Mouse (Mus musculus): ENCODE measurements around the gene Krt19. TPM values are rescaled to one million over a fixed set of nuclear protein-coding genes. Genes with fewer than 3 reads are reported as not detected.

Gene Krt19
- polyA plus RNA-seq, 1 experiment from 2014 or later = 2.6 TPM

DNA sequence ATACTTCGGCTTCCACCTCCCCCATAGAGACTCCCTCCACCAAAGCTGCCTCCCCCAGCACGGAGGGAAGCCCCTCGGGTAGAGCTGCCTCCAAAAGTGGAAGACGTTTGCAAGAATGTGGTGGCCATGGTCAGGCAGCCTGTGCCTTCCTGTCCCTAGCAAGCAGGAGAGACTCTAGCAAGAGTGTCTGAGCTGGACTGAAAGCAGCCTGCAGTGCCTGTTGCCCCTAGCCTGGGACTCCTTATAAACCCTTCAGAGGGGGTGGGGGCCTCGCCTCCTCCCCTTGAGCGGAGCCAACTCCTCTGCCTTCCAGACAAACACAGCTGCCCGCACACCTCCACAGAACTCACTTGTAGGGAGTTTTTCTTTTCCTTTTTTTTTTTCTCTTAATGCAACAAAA, 12.7 kb downstream of the Krt19 start, which contains the start of gene Krt15:
TSS of gene Krt15 (minus strand) at position 198 of the 400 bp plus-strand sequence.
- Histone ChIP-seq H3K4me3 (replicated peaks) (no peak within 1 kb of the TSS), H3K4me2 (no peak within 1 kb of the TSS), H3K27ac (no peak within 1 kb of the TSS), H3K4me1 (replicated peaks) (no peaks in the 10 kb centered on the region), H3K36me3 (no peaks in the 10 kb centered on the region), H3K27me3 (no peaks in the 10 kb centered on the region), H3K9ac (no peak within 1 kb of the TSS), H3K9me3 (replicated peaks) (no peaks in the 10 kb centered on the region)
- 42% methylated on average over 7 of the region's 7 CpGs for WGBS (ENCODE audit: insufficient replicate concordance)
- no peak for DNase-seq
- ATAC-seq (ENCODE audit: low read depth) = no peak

DNA sequence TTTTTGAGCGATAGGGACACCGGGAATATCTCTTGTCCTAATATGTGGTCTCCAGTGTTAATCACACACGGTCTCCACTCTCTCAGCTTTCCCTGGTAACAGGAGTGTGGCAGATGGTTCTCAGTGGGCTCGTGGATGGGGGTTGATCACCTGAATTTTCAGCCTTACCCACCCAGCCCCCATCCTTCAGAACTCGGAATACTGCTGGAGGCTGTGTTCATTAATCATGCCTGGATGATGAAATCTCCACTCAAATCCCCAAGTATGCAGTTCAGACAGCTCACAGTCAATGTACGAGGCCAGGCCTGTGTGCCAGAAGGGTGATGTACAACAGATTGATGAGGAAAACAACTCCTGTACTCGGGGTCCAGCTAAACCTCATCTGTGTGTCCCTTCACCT, 23.6 kb downstream of the Krt19 start:
- Histone ChIP-seq H3K36me3 (no peaks in the 10 kb centered on the region), H3K9me3 (replicated peaks) (no peaks in the 10 kb centered on the region), H3K4me1 (replicated peaks) (no peaks in the 10 kb centered on the region), H3K4me2 (no peak overlapping the region), H3K9ac (no peak overlapping the region), H3K4me3 (replicated peaks) (no peak overlapping the region), H3K27me3 (no peaks in the 10 kb centered on the region), H3K27ac (no peak overlapping the region)
- WGBS (ENCODE audit: insufficient replicate concordance) = 61% methylated on average over 7 of the region's 7 CpGs
- ATAC-seq (ENCODE audit: low read depth) (no peak), DNase-seq (no peak)

DNA sequence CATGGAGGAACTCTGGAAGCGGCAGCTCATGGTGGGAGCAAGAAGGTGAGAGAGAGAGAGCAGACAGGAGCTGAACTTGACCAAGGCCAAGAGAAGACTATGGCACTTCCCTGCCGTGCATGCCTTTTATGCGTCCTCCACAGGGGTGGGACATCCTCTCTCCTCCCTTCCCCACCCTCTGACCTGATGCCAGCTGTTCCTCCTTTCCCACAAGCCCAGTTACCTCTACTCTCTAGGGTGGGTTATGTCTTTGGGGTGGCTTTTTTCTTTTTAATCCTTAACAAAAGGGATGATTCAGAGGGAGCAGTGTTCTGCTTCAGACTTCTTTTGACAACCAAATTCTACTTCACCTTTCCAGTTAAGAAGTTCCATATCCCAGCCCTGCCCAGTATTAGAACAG, 27.0 kb downstream of the Krt19 start, which contains the start of gene Krt13:
TSS of gene Krt13 (minus strand) at position 101 of the 400 bp plus-strand sequence.
- Histone ChIP-seq H3K27me3 (no peaks in the 10 kb centered on the region), H3K9me3 (replicated peaks) (no peaks in the 10 kb centered on the region), H3K4me3 (replicated peaks) (no peak within 1 kb of the TSS), H3K36me3 (no peaks in the 10 kb centered on the region), H3K4me1 (replicated peaks) (no peaks in the 10 kb centered on the region), H3K4me2 (no peak within 1 kb of the TSS), H3K9ac (no peak within 1 kb of the TSS), H3K27ac (no peak within 1 kb of the TSS)
- DNase-seq (no peak), ATAC-seq (ENCODE audit: low read depth) (no peak)
- 55% methylated on average over 3 of the region's 3 CpGs for WGBS (ENCODE audit: insufficient replicate concordance)

GRCm38 (mm10) chr11:100120331-100120730, 28.1 kb downstream of the Krt19 start:
- Histone ChIP-seq H3K27ac (no peak overlapping the region), H3K27me3 (no peaks in the 10 kb centered on the region), H3K36me3 (no peaks in the 10 kb centered on the region), H3K4me2 (no peak overlapping the region), H3K9ac (no peak overlapping the region), H3K4me1 (replicated peaks) (no peaks in the 10 kb centered on the region), H3K9me3 (replicated peaks) (no peaks in the 10 kb centered on the region), H3K4me3 (replicated peaks) (no peak overlapping the region)
- DNase-seq = no peak
- no peak for ATAC-seq (ENCODE audit: low read depth)
- WGBS (ENCODE audit: insufficient replicate concordance) = 75% methylated on average over 5 of the region's 5 CpGs

DNA sequence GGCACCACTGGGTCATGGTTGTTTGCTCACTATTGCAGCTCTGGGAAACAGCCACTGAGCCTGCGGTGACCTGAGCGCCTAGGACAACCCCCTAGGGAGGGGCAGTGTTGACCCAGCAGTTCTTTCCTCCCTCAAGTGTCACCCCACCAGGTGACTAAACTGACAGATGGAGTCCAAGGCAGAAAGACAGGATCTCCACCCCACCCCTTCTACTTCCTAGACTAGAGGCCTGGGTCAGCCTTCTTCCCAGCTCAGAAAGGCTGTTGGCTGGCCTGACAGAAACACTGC, 34.8 kb downstream of the Krt19 start:
- Histone ChIP-seq H3K4me2 (no peak overlapping the region), H3K4me3 (replicated peaks) (no peak overlapping the region), H3K36me3 (no peaks in the 10 kb centered on the region), H3K4me1 (replicated peaks) (no peaks in the 10 kb centered on the region), H3K9me3 (replicated peaks) (no peaks in the 10 kb centered on the region), H3K9ac (no peak overlapping the region), H3K27ac (no peak overlapping the region), H3K27me3 (no peaks in the 10 kb centered on the region)
- ATAC-seq (ENCODE audit: low read depth) (no peak), DNase-seq (no peak)
- 68% methylated on average over 2 of the region's 2 CpGs for WGBS (ENCODE audit: insufficient replicate concordance)

GRCm38 (mm10) chr11:100112935-100113741, 35.3 kb downstream of the Krt19 start:
- no peak overlapping the region for H3K4me2 ChIP-seq
- no peaks in the 10 kb centered on the region for H3K36me3 ChIP-seq
- DNase-seq = no peak
- ATAC-seq (ENCODE audit: low read depth) = no peak
- no peak overlapping the region for H3K27ac ChIP-seq
- no peaks in the 10 kb centered on the region for H3K27me3 ChIP-seq
- no peak overlapping the region for H3K4me3 ChIP-seq (replicated peaks)
- H3K9me3 ChIP-seq (replicated peaks) = no peaks in the 10 kb centered on the region
- no peaks in the 10 kb centered on the region for H3K4me1 ChIP-seq (replicated peaks)
- H3K9ac ChIP-seq = no peak overlapping the region
- 64% methylated on average over 11 of the region's 11 CpGs for WGBS (ENCODE audit: insufficient replicate concordance)

GRCm38 (mm10) chr11:100105576-100106122, 42.8 kb downstream of the Krt19 start, which contains the start of gene Krt36:
Gene Krt36, minus strand, starts transcription at chr11:100105626.
- no peak within 1 kb of the TSS for H3K9ac ChIP-seq
- H3K9me3 ChIP-seq (replicated peaks) = no peaks in the 10 kb centered on the region
- DNase-seq (no peak), ATAC-seq (ENCODE audit: low read depth) (no peak)
- no peaks in the 10 kb centered on the region for H3K27me3 ChIP-seq
- H3K36me3 ChIP-seq = no peaks in the 10 kb centered on the region
- no peak within 1 kb of the TSS for H3K4me3 ChIP-seq (replicated peaks)
- 63% methylated on average over 6 of the region's 6 CpGs for WGBS (ENCODE audit: insufficient replicate concordance)
- H3K4me1 ChIP-seq (replicated peaks) = no peaks in the 10 kb centered on the region
- H3K4me2 ChIP-seq = no peak within 1 kb of the TSS
- no peak within 1 kb of the TSS for H3K27ac ChIP-seq

DNA sequence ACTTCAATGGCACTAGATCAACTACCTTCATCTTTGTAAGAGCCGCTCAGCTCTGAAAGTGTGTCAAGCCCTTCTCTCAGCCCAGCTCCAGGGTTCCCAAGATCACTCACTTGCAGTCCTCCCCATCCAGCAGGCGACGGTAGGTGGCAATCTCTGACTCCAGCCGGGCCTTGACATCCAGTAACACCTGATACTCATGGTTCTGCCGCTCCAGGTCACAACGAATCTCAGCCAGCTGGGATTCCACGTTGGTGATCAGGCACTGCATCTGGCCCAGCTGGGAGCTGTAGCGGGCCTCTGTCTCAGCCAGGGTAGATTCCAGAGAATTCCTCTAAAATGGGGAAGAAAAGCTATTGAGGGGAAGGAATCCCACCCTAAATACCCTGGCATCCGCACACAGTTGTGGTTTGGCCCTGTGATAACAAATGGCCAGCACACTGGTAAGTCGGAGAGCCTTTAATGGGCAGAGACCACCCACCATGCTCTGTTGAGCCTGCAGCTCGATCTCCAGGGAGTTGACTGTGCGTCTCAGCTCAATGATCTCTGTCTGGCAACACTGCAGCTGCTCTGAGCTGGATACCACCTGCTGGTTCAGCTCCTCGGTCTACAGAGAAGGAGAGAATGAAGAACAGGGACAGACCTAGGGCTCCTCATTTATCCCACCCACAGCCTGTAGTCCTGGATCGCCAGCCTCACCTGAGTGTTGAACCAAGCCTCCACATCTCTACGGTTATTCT, 45.6 kb downstream of the Krt19 start:
- ATAC-seq (ENCODE audit: low read depth) (no peak), DNase-seq (no peak)
- 61% methylated on average over 15 of the region's 15 CpGs for WGBS (ENCODE audit: insufficient replicate concordance)

DNA sequence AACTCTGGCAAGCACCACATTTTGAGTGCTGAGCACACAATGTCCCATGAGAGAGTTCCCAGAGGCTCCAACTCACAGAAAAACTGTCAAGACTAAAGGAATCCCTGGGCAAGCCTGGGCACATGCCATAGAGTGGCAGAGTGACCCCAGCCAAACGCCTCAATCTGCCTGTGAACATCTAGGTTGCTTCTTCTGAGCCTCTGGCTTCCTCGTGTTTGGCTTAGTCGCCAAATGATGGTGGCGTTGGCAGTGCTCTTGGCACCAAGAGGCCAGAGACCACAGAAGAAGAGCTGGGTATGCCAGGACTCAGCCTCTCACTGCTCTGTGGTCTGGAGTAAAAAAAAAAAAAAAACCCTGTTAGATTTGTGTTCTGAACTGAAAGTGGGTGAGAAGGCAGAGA, 48.1 kb downstream of the Krt19 start:
- Histone ChIP-seq H3K27me3 (no peaks in the 10 kb centered on the region), H3K9ac (no peak overlapping the region), H3K9me3 (replicated peaks) (no peaks in the 10 kb centered on the region), H3K4me3 (replicated peaks) (no peak overlapping the region), H3K4me1 (replicated peaks) (no peaks in the 10 kb centered on the region), H3K4me2 (no peak overlapping the region), H3K27ac (no peak overlapping the region), H3K36me3 (no peaks in the 10 kb centered on the region)
- ATAC-seq (ENCODE audit: low read depth) (no peak), DNase-seq (no peak)
- 66% methylated on average over 4 of the region's 4 CpGs for WGBS (ENCODE audit: insufficient replicate concordance)

More for the DNA sequence above, 45.6 kb downstream of the Krt19 start:
- no peak overlapping the region for H3K4me3 ChIP-seq (replicated peaks)
- no peaks in the 10 kb centered on the region for H3K36me3 ChIP-seq
- no peaks in the 10 kb centered on the region for H3K9me3 ChIP-seq (replicated peaks)
- H3K4me2 ChIP-seq = no peak overlapping the region
- no peak overlapping the region for H3K27ac ChIP-seq
- H3K27me3 ChIP-seq = no peaks in the 10 kb centered on the region
- no peak overlapping the region for H3K9ac ChIP-seq
- no peaks in the 10 kb centered on the region for H3K4me1 ChIP-seq (replicated peaks)

- 70% methylated on average over 9 of the region's 9 CpGs for WGBS (ENCODE audit: insufficient replicate concordance)
- ATAC-seq (ENCODE audit: low read depth) (no peak), DNase-seq (no peak)
- Histone ChIP-seq H3K4me1 (replicated peaks) (no peaks in the 10 kb centered on the region), H3K4me2 (no peak overlapping the region), H3K4me3 (replicated peaks) (no peak overlapping the region), H3K27ac (no peak overlapping the region), H3K9me3 (replicated peaks) (no peaks in the 10 kb centered on the region), H3K9ac (no peak overlapping the region), H3K27me3 (no peaks in the 10 kb centered on the region), H3K36me3 (no peaks in the 10 kb centered on the region)
Observed at GRCm38 (mm10) chr11:100097819-100098218, 50.6 kb downstream of the Krt19 start.

DNA sequence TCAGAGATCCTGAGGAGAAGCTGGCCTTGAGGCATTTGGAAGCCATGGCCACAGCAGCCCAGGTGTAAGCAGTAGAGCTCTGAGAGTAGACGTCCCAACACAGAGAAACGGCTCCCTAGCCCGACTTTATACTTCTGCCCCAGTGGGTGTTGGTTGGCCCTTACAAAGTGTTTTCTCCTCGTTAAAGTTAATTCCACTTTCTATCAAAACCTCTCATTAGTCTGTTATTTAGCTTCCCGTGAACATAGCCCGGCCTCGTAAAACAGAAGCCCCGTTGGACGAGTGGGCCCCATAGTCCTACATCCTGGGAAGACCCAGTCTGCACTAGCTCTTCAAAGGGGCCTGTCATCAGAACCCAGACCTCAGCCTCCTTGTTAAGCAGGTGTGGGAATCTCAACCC, 52.3 kb downstream of the Krt19 start, which contains the start of gene Krt35:
TSS of gene Krt35 (minus strand) at position 101 of the 400 bp plus-strand sequence.
- no peak within 1 kb of the TSS for H3K4me2 ChIP-seq

More for the DNA sequence above, 52.3 kb downstream of the Krt19 start, which contains the start of gene Krt35:
- H3K9me3 ChIP-seq (replicated peaks) = no peaks in the 10 kb centered on the region
- H3K36me3 ChIP-seq = no peaks in the 10 kb centered on the region
- H3K4me1 ChIP-seq (replicated peaks) = no peaks in the 10 kb centered on the region
- H3K27ac ChIP-seq = no peak within 1 kb of the TSS
- ATAC-seq (ENCODE audit: low read depth) (no peak), DNase-seq (no peak)
- 78% methylated on average over 9 of the region's 9 CpGs for WGBS (ENCODE audit: insufficient replicate concordance)
- H3K27me3 ChIP-seq = no peaks in the 10 kb centered on the region
- H3K4me3 ChIP-seq (replicated peaks) = no peak within 1 kb of the TSS
- no peak within 1 kb of the TSS for H3K9ac ChIP-seq

Measured in liver, embryonic 13.5 days (tissue).